Mouse (Mus musculus) lung, postnatal 0 days (tissue): ENCODE data around the gene Gm11639. TPM values are rescaled to one million over a fixed set of nuclear protein-coding genes. Genes with fewer than 3 reads are reported as not detected.
A peak's percentile ranks its signal among the peaks of the same experiment; 100 is the strongest.
"Not testable (repeated sequence)": the region's sequence is repeated elsewhere in the genome, so short reads cannot be mapped to it uniquely, and the experiment has no call there.

Source experiments
- ATAC-seq: fragments of 200-750 bp; cut with Nextera tagmentation; 2 replicates; pipeline ENCODE4 v1.8.0; 2017; ENCODE audit warnings: moderate library complexity
- DNase-seq: peaks from one replicate; pipeline ENCODE4 v3.0.0-alpha.2; 2016; ENCODE audit warnings: low spot score
- H3K27ac ChIP-seq: fragments of 300-500 bp; sonication (generic); 2 replicates; pipeline ENCODE4 v1.5.1; 2014; ENCODE audit warnings: antibody characterized with exemption, mild to moderate bottlenecking, low read length, mixed read lengths
- H3K27me3 ChIP-seq: fragments of 300-500 bp; sonication (generic); replicated peaks from 2 replicates; pipeline ENCODE4 v1.6.1; 2014; ENCODE audit warnings: low read length, mixed read lengths; ENCODE audit not compliant: insufficient read depth
- H3K36me3 ChIP-seq: fragments of 300-500 bp; sonication (generic); 2 replicates; pipeline ENCODE4 v1.6.1; 2014; ENCODE audit warnings: low read length, mixed read lengths; ENCODE audit not compliant: insufficient read depth
- H3K4me1 ChIP-seq: fragments of 300-500 bp; sonication (generic); 2 replicates; pipeline ENCODE4 v1.6.1; 2014; ENCODE audit warnings: antibody characterized with exemption, low read depth, low read length, mixed read lengths; ENCODE audit not compliant: insufficient read depth
- H3K4me2 ChIP-seq: fragments of 300-500 bp; sonication (generic); replicated peaks from 2 replicates; pipeline ENCODE4 v1.6.1; 2014; ENCODE audit warnings: low read depth, mild to moderate bottlenecking, low read length, moderate library complexity, mixed read lengths
- H3K4me3 ChIP-seq: fragments of 300-500 bp; sonication (generic); 2 replicates; pipeline ENCODE4 v1.5.1; 2014; ENCODE audit warnings: low read depth, low read length
- H3K9ac ChIP-seq: fragments of 300-500 bp; sonication (generic); replicated peaks from 2 replicates; pipeline ENCODE4 v1.6.1; 2014; ENCODE audit warnings: low read depth, mild to moderate bottlenecking
- H3K9me3 ChIP-seq: fragments of 300-500 bp; sonication (generic); 2 replicates; pipeline ENCODE4 v1.6.1; 2016; ENCODE audit warnings: low read length, mixed read lengths
- CTCF ChIP-seq: IDR thresholded peaks from 2 replicates; pipeline ENCODE4 v1.5.1; 2016; ENCODE audit warnings: antibody characterized with exemption, mild to moderate bottlenecking
- EP300 ChIP-seq: IDR thresholded peaks from 2 replicates; pipeline ENCODE4 v1.6.1; 2016; ENCODE audit warnings: antibody characterized with exemption, mild to moderate bottlenecking, control low read depth
- WGBS: fragments of 180-500 bp; shearing (Covaris S2); extraction: QIAGEN DNeasy Blood & Tissue Kit; methylation state at CpG from one replicate; pipeline ENCODE4 v1.1.7; 2014; 5-methylcytosine and 5-hydroxymethylcytosine counted together
- polyA plus RNA-seq: library from polyadenylated mRNA; unstranded; fragments of >200 nt; fragmentation: Nextera tagmentation; extraction: Ambion mirVana; gene quantifications from 2 replicates; pipeline ENCODE4 v1.2.1, GENCODE M21; 2015

Gene Gm11639
- polyA plus RNA-seq, 1 experiment from 2014 or later = 0.01 TPM

GRCm38 (mm10) chr11:105028744-105029348, 343.3 kb downstream of the Gm11639 start:
- Histone ChIP-seq H3K4me1 (no peaks in the 10 kb centered on the region), H3K9me3 (no peaks in the 10 kb centered on the region), H3K4me3 (no peak overlapping the region), H3K27me3 (no peaks in the 10 kb centered on the region), H3K4me2 (no peak overlapping the region), H3K9ac (no peak overlapping the region), H3K27ac (no peak overlapping the region), H3K36me3 (no peaks in the 10 kb centered on the region)
- DNase-seq = peak; percentile 22
- ATAC-seq = no peak
- 20% methylated on average over 6 of the region's 6 CpGs for WGBS
- TF ChIP-seq CTCF = no peak
- TF ChIP-seq EP300 = no peak

- Histone ChIP-seq H3K4me1 (no peaks in the 10 kb centered on the region), H3K36me3 (no peaks in the 10 kb centered on the region), H3K27ac (no peak overlapping the region), H3K27me3 (no peaks in the 10 kb centered on the region), H3K4me2 (no peak overlapping the region), H3K9me3 (no peaks in the 10 kb centered on the region), H3K9ac (no peak overlapping the region), H3K4me3 (no peak overlapping the region)
- 34% methylated on average over 8 of the region's 8 CpGs for WGBS
- TF ChIP-seq EP300 (no peak), CTCF (no peak)
- DNase-seq (no peak), ATAC-seq (no peak)
Observed at GRCm38 (mm10) chr11:105029525-105029924, 344.0 kb downstream of the Gm11639 start.

- Histone ChIP-seq H3K36me3 (no peaks in the 10 kb centered on the region), H3K4me2 (no peak overlapping the region), H3K27me3 (no peaks in the 10 kb centered on the region), H3K4me3 (no peak overlapping the region), H3K9ac (no peak overlapping the region), H3K9me3 (no peaks in the 10 kb centered on the region), H3K4me1 (no peaks in the 10 kb centered on the region), H3K27ac (no peak overlapping the region)
- ATAC-seq (no peak), DNase-seq (no peak)
- TF ChIP-seq EP300 (no peak), CTCF (no peak)
- WGBS = 52% methylated on average over 6 of the region's 6 CpGs
Observed at GRCm38 (mm10) chr11:105030229-105030628, 344.7 kb downstream of the Gm11639 start.

GRCm38 (mm10) chr11:105031103-105031502, 345.6 kb downstream of the Gm11639 start:
- Histone ChIP-seq H3K4me2 (no peak overlapping the region), H3K9ac (no peak overlapping the region), H3K4me3 (no peak overlapping the region), H3K27me3 (no peaks in the 10 kb centered on the region), H3K9me3 (no peaks in the 10 kb centered on the region), H3K27ac (no peak overlapping the region), H3K4me1 (no peaks in the 10 kb centered on the region), H3K36me3 (no peaks in the 10 kb centered on the region)
- no peak for TF ChIP-seq CTCF
- ATAC-seq = no peak
- no peak for DNase-seq
- WGBS = 44% methylated on average over 2 of the region's 2 CpGs

GRCm38 (mm10) chr11:105035081-105035480, 349.6 kb downstream of the Gm11639 start:
- DNase-seq (no peak), ATAC-seq (no peak)
- TF ChIP-seq EP300 (no peak), CTCF (0 out of 2 replicates have a peak, but pooled peaks have one; percentile 5)
- no peak overlapping the region for H3K27ac ChIP-seq
- H3K27me3 ChIP-seq = no peaks in the 10 kb centered on the region
- H3K9ac ChIP-seq = no peak overlapping the region
- H3K9me3 ChIP-seq = no peaks in the 10 kb centered on the region
- H3K36me3 ChIP-seq = no peaks in the 10 kb centered on the region
- no peak overlapping the region for H3K4me2 ChIP-seq
- no peak overlapping the region for H3K4me3 ChIP-seq
- 68% methylated on average over 1 of the region's 1 CpGs for WGBS
- H3K4me1 ChIP-seq = no peaks in the 10 kb centered on the region

- 83% methylated on average over 5 of the region's 5 CpGs for WGBS
- no peak for ATAC-seq
Observed at GRCm38 (mm10) chr11:105063292-105063691, 377.8 kb downstream of the Gm11639 start, which contains the start of gene Efcab3. TSS of gene Efcab3 (plus strand) at chr11:105063592.

GRCm38 (mm10) chr11:105112448-105112847, 426.9 kb downstream of the Gm11639 start:
- H3K27me3 ChIP-seq, H3K27ac ChIP-seq, H3K4me2 ChIP-seq, H3K4me1 ChIP-seq, H3K36me3 ChIP-seq, H3K9ac ChIP-seq, H3K9me3 ChIP-seq, H3K4me3 ChIP-seq, ATAC-seq, DNase-seq: not testable (repeated sequence)
- WGBS = 76% methylated on average over 14 of the region's 22 CpGs

More at GRCm38 (mm10) chr11:105063292-105063691, 377.8 kb downstream of the Gm11639 start, which contains the start of gene Efcab3:
- H3K4me2 ChIP-seq = no peak within 1 kb of the TSS
- no peaks in the 10 kb centered on the region for H3K4me1 ChIP-seq
- H3K9ac ChIP-seq = no peak within 1 kb of the TSS
- no peak for TF ChIP-seq EP300
- TF ChIP-seq CTCF = no peak
- H3K27me3 ChIP-seq = no peaks in the 10 kb centered on the region
- H3K36me3 ChIP-seq = no peaks in the 10 kb centered on the region
- no peaks in the 10 kb centered on the region for H3K9me3 ChIP-seq
- H3K4me3 ChIP-seq = no peak within 1 kb of the TSS
- H3K27ac ChIP-seq = no peak within 1 kb of the TSS
- no peak for DNase-seq
